In genomic region chr13:97492958-97493735, GRCm38 (mm10) we compare ENCODE assay signal across 12 mouse cellular contexts.
A peak's percentile ranks its signal among the peaks of the same experiment; 100 is the strongest.
DNase-seq lines count a peak whose midpoint lies in the region; ATAC-seq and TF ChIP-seq lines count a peak whose summit lies in the region.
"Had no signal": no experiment of that assay in that cellular context is flagged by ENCODE, and none has a peak within 500 bp of the region (broad histone marks: within the 10 kb centered on the region; RNA-seq: fewer than 3 reads in every experiment).

No protein-coding gene starts in this region.

- no peaks in the 10 kb centered on the region for H3K9me3 ChIP-seq in forebrain, postnatal 0 days (ENCODE audit: low read length)
- no peaks in the 10 kb centered on the region for H3K9me3 ChIP-seq in forebrain, embryonic 11.5 days (ENCODE audit: control insufficient read depth, low read length)
- H3K9me3 ChIP-seq in ES-Bruce4 (replicated peaks; ENCODE audit: control insufficient read depth, insufficient read depth, low read length, poor library complexity, severe bottlenecking): no peaks in the 10 kb centered on the region
- H3K9me3 ChIP-seq: limb, embryonic 12.5 days had no signal

- no peak for DNase-seq in forebrain, postnatal 0 days
- no peak for DNase-seq in forebrain, embryonic 11.5 days (ENCODE audit: low spot score)
- DNase-seq in layer of hippocampus, adult 2 months (ENCODE audit: low spot score in 2 of 2): no peak
- no peak for DNase-seq in layer of hippocampus, postnatal 10 days (ENCODE audit: low spot score in 2 of 2)
- no peak for DNase-seq in Patski (ENCODE audit: low read depth, low spot score)
- no peak for DNase-seq in right cerebral cortex, postnatal 10 days (ENCODE audit: low spot score in 2 of 2)
- DNase-seq: cerebellum, adult 2 months; heart, adult 11 months; thymus, adult 18-20 months had no signal

- no peak overlapping the region for H3K4me3 ChIP-seq in forebrain, postnatal 0 days (ENCODE audit: low read depth, low read length)
- no peak overlapping the region for H3K4me3 ChIP-seq in forebrain, embryonic 11.5 days (ENCODE audit: low read depth, low read length)
- H3K4me3 ChIP-seq in layer of hippocampus, adult 2 months: no peak overlapping the region
- no peak overlapping the region for H3K4me3 ChIP-seq in ES-Bruce4 (ENCODE audit: low read depth, low read length)
- H3K4me3 ChIP-seq: limb, embryonic 12.5 days had no signal

- no peaks in the 10 kb centered on the region for H3K27me3 ChIP-seq in forebrain, postnatal 0 days (ENCODE audit: insufficient read depth, low read length)
- H3K27me3 ChIP-seq in forebrain, embryonic 11.5 days (ENCODE audit: control insufficient read depth, insufficient read depth, low read length): no peaks in the 10 kb centered on the region
- H3K27me3 ChIP-seq in ES-Bruce4 (ENCODE audit: control insufficient read depth, insufficient read depth, low read length, poor library complexity, severe bottlenecking): no peaks in the 10 kb centered on the region
- H3K27me3 ChIP-seq in Patski: no peaks in the 10 kb centered on the region

- no peaks in the 10 kb centered on the region for H3K36me3 ChIP-seq in forebrain, postnatal 0 days (ENCODE audit: insufficient read depth)
- H3K36me3 ChIP-seq in forebrain, embryonic 11.5 days (ENCODE audit: control insufficient read depth, insufficient read depth, low read length): no peaks in the 10 kb centered on the region
- peaks cover 46% of the 10 kb centered on the region for H3K36me3 ChIP-seq in ES-Bruce4 (ENCODE audit: control insufficient read depth, insufficient read depth, low read length, poor library complexity, severe bottlenecking)
- H3K36me3 ChIP-seq: limb, embryonic 12.5 days had no signal

- no peaks in the 10 kb centered on the region for H3K4me1 ChIP-seq in forebrain, postnatal 0 days (ENCODE audit: insufficient read depth)
- peaks cover 5% of the 10 kb centered on the region; the same call in 1 of the 2 replicates for H3K4me1 ChIP-seq in forebrain, embryonic 11.5 days (replicated peaks; ENCODE audit: control insufficient read depth, insufficient read depth, low read length)
- H3K4me1 ChIP-seq in ES-Bruce4 (ENCODE audit: control insufficient read depth, insufficient read depth, low read length): no peaks in the 10 kb centered on the region

- no peak overlapping the region for H3K27ac ChIP-seq in forebrain, postnatal 0 days (ENCODE audit: low read depth, low read length)
- no peak overlapping the region for H3K27ac ChIP-seq in forebrain, embryonic 11.5 days (ENCODE audit: low read depth, low read length)
- peak overlapping the region; percentile 39; the same call in 1 of the 2 replicates for H3K27ac ChIP-seq in layer of hippocampus, adult 2 months
- H3K27ac ChIP-seq in ES-Bruce4 (ENCODE audit: insufficient read depth, low read length): peak overlapping the region; percentile 88
- H3K27ac ChIP-seq: limb, embryonic 12.5 days had no signal

- no peak for TF ChIP-seq EP300 in ES-Bruce4 (IDR thresholded peaks at IDR 0.05; ENCODE audit: insufficient read depth, low read depth, low read length)

- H3K9ac ChIP-seq in forebrain, postnatal 0 days: no peak overlapping the region
- no peak overlapping the region for H3K9ac ChIP-seq in forebrain, embryonic 11.5 days (ENCODE audit: low read length)
- H3K9ac ChIP-seq in ES-Bruce4 (ENCODE audit: low read depth, poor library complexity, severe bottlenecking): peak overlapping the region; percentile 40
- H3K9ac ChIP-seq: limb, embryonic 12.5 days had no signal

- peak; percentile 48; the same call in 1 of the 2 replicates for ATAC-seq in forebrain, postnatal 0 days
- no peak for ATAC-seq in forebrain, embryonic 11.5 days (replicated peaks; ENCODE audit: low FRiP score)
- peak; percentile 80 for ATAC-seq in Patski
- ATAC-seq: activated CD4-positive, CD25-positive, alpha-beta regulatory T cell, adult 4 months had no signal

- POLR2A ChIA-PET in Patski (lab: Charles Lee): no interaction called here

- peak; percentile 28 for TF ChIP-seq POLR2A in ES-Bruce4 (IDR thresholded peaks at IDR 0.05; ENCODE audit: insufficient read depth, low read length)

- H3K4me2 ChIP-seq in forebrain, postnatal 0 days (ENCODE audit: low read depth): no peak overlapping the region
- no peak overlapping the region for H3K4me2 ChIP-seq in forebrain, embryonic 11.5 days (ENCODE audit: low read depth, low read length, severe bottlenecking)
- H3K4me2 ChIP-seq: limb, embryonic 12.5 days had no signal

- CTCF ChIA-PET in Patski (lab: Charles Lee): interaction anchor here (1.1 kb wide), 1 partner anchor 438 kb away, joined by 3 read pairs; no protein-coding TSS in a partner anchor

- no peak for TF ChIP-seq CTCF in forebrain, postnatal 0 days (IDR thresholded peaks at IDR 0.05; ENCODE audit: low read depth)
- TF ChIP-seq CTCF in layer of hippocampus, adult 2 months (conservative IDR thresholded peaks at IDR 0.05): no peak
- TF ChIP-seq CTCF in ES-Bruce4 (IDR thresholded peaks at IDR 0.05; ENCODE audit: low read depth, low read length) (no peak), Patski (IDR thresholded peaks at IDR 0.05) (no peak)

- in situ Hi-C loops in Patski (cut with MboI; ENCODE audit: low pct_unique_long_range_greater_than_20kb): no loop called here

- WGBS in forebrain, postnatal 0 days: 62% methylated on average over 17 of the region's 20 CpGs
- 80% methylated on average over 18 of the region's 20 CpGs for WGBS in forebrain, embryonic 11.5 days

Comparison
In these comparisons a context has a peak if more than half of its experiments do, and no peak if none do; other contexts are left out.
1. H3K27ac ChIP-seq: peak in layer of hippocampus, adult 2 months (single experiment) and ES-Bruce4 (single experiment); none in forebrain, postnatal 0 days (single experiment) and forebrain, embryonic 11.5 days (single experiment).